Mouse (Mus musculus) spleen, postnatal 14 days (tissue): ENCODE data around the gene Cd300ld.
"Not testable (repeated sequence)": the region's sequence is repeated elsewhere in the genome, so short reads cannot be mapped to it uniquely, and the experiment has no call there.

ENCODE experiments used
- DNase-seq, 2 experiments: peaks; one replicate each; pipeline ENCODE4 v3.0.0; 2021 to 2022; ENCODE audit warnings: low spot score in 2 of 2

Gene Cd300ld

GRCm38 (mm10) chr11:114989793-114990192, at the start of gene Cd300ld:
TSS of gene Cd300ld (minus strand) at chr11:114989922.
- no peak for DNase-seq

- not testable (repeated sequence) for DNase-seq
Observed at GRCm38 (mm10) chr11:115037669-115038068, 47.9 kb upstream of the Cd300ld start, which contains the start of gene Cd300ld5. TSS of gene Cd300ld5 (minus strand) at chr11:115037769.

- not testable (repeated sequence) for DNase-seq
Observed at GRCm38 (mm10) chr11:115026912-115027311, 37.2 kb upstream of the Cd300ld start, which contains the start of gene Cd300ld4. TSS of gene Cd300ld4 (minus strand) at chr11:115027012.

GRCm38 (mm10) chr11:115016093-115016492, 26.4 kb upstream of the Cd300ld start, which contains the start of gene Cd300ld2:
TSS of gene Cd300ld2 (minus strand) at chr11:115016193.
- DNase-seq, result not testable (repeated sequence)

GRCm38 (mm10) chr11:115004070-115004469, 14.3 kb upstream of the Cd300ld start:
- DNase-seq, result no peak

GRCm38 (mm10) chr11:115001474-115002040, 11.8 kb upstream of the Cd300ld start, which contains the start of gene Cd300c2:
TSS of gene Cd300c2 (minus strand) at chr11:115001880.
- DNase-seq, result no peak

GRCm38 (mm10) chr11:114981866-114982265, 7.9 kb downstream of the Cd300ld start:
- DNase-seq, result no peak

GRCm38 (mm10) chr11:114972726-114973125, 17.0 kb downstream of the Cd300ld start:
- DNase-seq, result no peak

GRCm38 (mm10) chr11:114968752-114969207, 20.9 kb downstream of the Cd300ld start, which contains the start of gene Cd300c:
TSS of gene Cd300c (minus strand) at chr11:114969157.
- no peak for DNase-seq

- no peak for DNase-seq
Observed at GRCm38 (mm10) chr11:114965182-114965828, 24.4 kb downstream of the Cd300ld start.

GRCm38 (mm10) chr11:114960369-114960768, 29.4 kb downstream of the Cd300ld start:
- DNase-seq, result no peak

- DNase-seq, result no peak
Observed at GRCm38 (mm10) chr11:114934144-114934543, 55.6 kb downstream of the Cd300ld start, which contains the start of gene Cd300lb. TSS of gene Cd300lb (minus strand) at chr11:114934386.

- no peak for DNase-seq
Observed at GRCm38 (mm10) chr11:114933591-114933990, 56.1 kb downstream of the Cd300ld start.
